Mouse (Mus musculus) right cerebral cortex, postnatal 4 days (tissue): Measurements from ENCODE around the gene Hpcal1.

Experiments
- DNase-seq: peaks from one replicate; pipeline ENCODE4 v3.0.0-alpha.2; 2022

Gene Hpcal1

GRCm38 (mm10) chr12:17717257-17717656 lies 26.6 kb downstream of the Hpcal1 start:
- no peak for DNase-seq

- no peak for DNase-seq
Observed at GRCm38 (mm10) chr12:17718146-17718545, 27.5 kb downstream of the Hpcal1 start.

- DNase-seq: peak; percentile 16
Observed at GRCm38 (mm10) chr12:17721058-17721457, 30.4 kb downstream of the Hpcal1 start.

- no peak for DNase-seq
Observed at GRCm38 (mm10) chr12:17722452-17723181, 32.0 kb downstream of the Hpcal1 start.

- DNase-seq: no peak
Observed at GRCm38 (mm10) chr12:17723182-17723570, 32.5 kb downstream of the Hpcal1 start.

- DNase-seq: no peak
Observed at GRCm38 (mm10) chr12:17723999-17724398, 33.3 kb downstream of the Hpcal1 start.

- no peak for DNase-seq
Observed at GRCm38 (mm10) chr12:17724412-17725090, 33.9 kb downstream of the Hpcal1 start.

- no peak for DNase-seq
Observed at GRCm38 (mm10) chr12:17725592-17725991, 34.9 kb downstream of the Hpcal1 start.

- DNase-seq: no peak
Observed at GRCm38 (mm10) chr12:17726576-17727320, 36.1 kb downstream of the Hpcal1 start.

GRCm38 (mm10) chr12:17727676-17728339 lies 37.2 kb downstream of the Hpcal1 start:
- no peak for DNase-seq

- peak; percentile 29 for DNase-seq
Observed at GRCm38 (mm10) chr12:17729211-17729900, 38.7 kb downstream of the Hpcal1 start.

GRCm38 (mm10) chr12:17732006-17732405 lies 41.4 kb downstream of the Hpcal1 start:
- DNase-seq: no peak

GRCm38 (mm10) chr12:17732546-17732945 lies 41.9 kb downstream of the Hpcal1 start:
- DNase-seq: no peak

GRCm38 (mm10) chr12:17733114-17733904 lies 42.7 kb downstream of the Hpcal1 start:
- DNase-seq: no peak

- DNase-seq: no peak
Observed at GRCm38 (mm10) chr12:17736396-17736795, 45.7 kb downstream of the Hpcal1 start.

GRCm38 (mm10) chr12:17736859-17737577 lies 46.4 kb downstream of the Hpcal1 start:
- no peak for DNase-seq

- no peak for DNase-seq
Observed at GRCm38 (mm10) chr12:17737808-17738207, 47.2 kb downstream of the Hpcal1 start.

- DNase-seq: no peak
Observed at GRCm38 (mm10) chr12:17738473-17738872, 47.8 kb downstream of the Hpcal1 start.

- DNase-seq: no peak
Observed at GRCm38 (mm10) chr12:17740226-17740625, 49.6 kb downstream of the Hpcal1 start.

- peak; percentile 30 for DNase-seq
Observed at GRCm38 (mm10) chr12:17741637-17742364, 51.1 kb downstream of the Hpcal1 start.
